Mouse (Mus musculus) brain, embryonic 14.5 days (tissue): Measurements from ENCODE around the gene Btrc.
"Not testable (repeated sequence)": the region's sequence is repeated elsewhere in the genome, so short reads cannot be mapped to it uniquely, and the experiment has no call there.

Experiments used
- CTCF ChIP-seq: fragments of 200-500 bp; IDR thresholded peaks from 2 replicates; pipeline ENCODE4 v1.5.1; 2012; ENCODE audit warnings: inconsistent platforms, mild to moderate bottlenecking, moderate library complexity, borderline replicate concordance; ENCODE audit not compliant: insufficient read depth, insufficient read length; ENCODE audit errors: extremely low read depth
- POLR2A ChIP-seq: fragments of 200-500 bp; IDR thresholded peaks from 2 replicates; pipeline ENCODE4 v1.6.1; 2012; ENCODE audit warnings: mild to moderate bottlenecking, inconsistent platforms, borderline replicate concordance; ENCODE audit not compliant: poor library complexity, insufficient read depth, insufficient read length, severe bottlenecking; ENCODE audit errors: extremely low read depth

DNA sequence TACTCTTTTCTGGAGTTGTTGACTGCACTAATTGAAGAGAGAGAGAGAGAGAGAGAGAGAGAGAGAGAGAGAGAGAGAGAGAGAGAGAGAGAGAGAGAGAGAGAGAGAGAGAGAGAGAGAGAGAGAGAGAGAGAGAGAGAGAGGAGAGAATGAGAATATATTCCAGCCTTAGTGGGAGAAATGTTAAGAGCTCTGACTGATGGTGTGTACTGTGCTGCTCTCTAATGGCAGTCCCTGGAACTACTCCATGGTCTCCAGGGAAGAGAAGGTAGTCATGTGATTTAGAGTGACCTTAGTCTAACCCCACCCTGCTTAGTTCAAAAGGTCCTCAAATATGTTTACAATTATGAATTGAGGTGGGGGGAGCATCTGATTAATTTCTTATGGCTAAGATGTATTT lies 72.5 kb downstream of the Btrc start:
- TF ChIP-seq POLR2A: not testable (repeated sequence)
- peak; percentile 83 for TF ChIP-seq CTCF
